Mouse (Mus musculus) heart, postnatal 0 days (tissue): ENCODE measurements at regions not wholly inside any gene's neighbourhood (a gene's known extent, or its start where the extent isn't known, plus 50 kb on each side); places are given as distances from the start of the nearest gene placed in this dataset.

Source experiments
- ATAC-seq: fragments of 200-750 bp; cut with Nextera tagmentation; 2 replicates; pipeline ENCODE4 v1.8.0; 2017; ENCODE audit warnings: low read depth, moderate number of reproducible peaks, moderate library complexity; ENCODE audit not compliant: insufficient read depth
- DNase-seq: peaks from one replicate; pipeline ENCODE4 v3.0.0-alpha.2; 2016; ENCODE audit warnings: low spot score
- H3K27ac ChIP-seq: fragments of 300-500 bp; sonication (generic); 2 replicates; pipeline ENCODE4 v1.5.1; 2014; ENCODE audit warnings: low read depth, mild to moderate bottlenecking
- H3K27me3 ChIP-seq: fragments of 300-500 bp; sonication (generic); 2 replicates; pipeline ENCODE4 v1.6.1; 2014; ENCODE audit warnings: low read length, mixed read lengths; ENCODE audit not compliant: control insufficient read depth, insufficient read depth
- H3K36me3 ChIP-seq: fragments of 300-500 bp; sonication (generic); replicated peaks from 2 replicates; pipeline ENCODE4 v1.6.1; 2014; ENCODE audit warnings: low read length, mixed read lengths; ENCODE audit not compliant: control insufficient read depth, insufficient read depth
- H3K4me1 ChIP-seq: fragments of 300-500 bp; sonication (generic); 2 replicates; pipeline ENCODE4 v1.6.1; 2014; ENCODE audit warnings: antibody characterized with exemption; ENCODE audit not compliant: control insufficient read depth, insufficient read depth
- H3K4me2 ChIP-seq: fragments of 300-500 bp; sonication (generic); 2 replicates; pipeline ENCODE4 v1.6.1; 2014; ENCODE audit warnings: low read depth, mild to moderate bottlenecking, low read length, moderate library complexity
- H3K4me3 ChIP-seq: fragments of 300-500 bp; sonication (generic); 2 replicates; pipeline ENCODE4 v1.5.1; 2014; ENCODE audit warnings: low read depth, low read length
- H3K9ac ChIP-seq: fragments of 300-500 bp; sonication (generic); replicated peaks from 2 replicates; pipeline ENCODE4 v1.6.1; 2014; ENCODE audit warnings: low read depth, low read length, mixed read lengths
- H3K9me3 ChIP-seq: fragments of 300-500 bp; sonication (generic); replicated peaks from 2 replicates; pipeline ENCODE4 v1.6.1; 2016; ENCODE audit warnings: low read length; ENCODE audit not compliant: control insufficient read depth
- CTCF ChIP-seq: IDR thresholded peaks from 2 replicates; pipeline ENCODE4 v1.5.1; 2016; ENCODE audit warnings: antibody characterized with exemption, control low read depth, low read depth
- EP300 ChIP-seq: IDR thresholded peaks from 2 replicates; pipeline ENCODE4 v1.6.1; 2016; ENCODE audit warnings: antibody characterized with exemption, low read depth
- WGBS: fragments of 180-500 bp; shearing (Covaris S2); extraction: QIAGEN DNeasy Blood & Tissue Kit; methylation state at CpG from one replicate; pipeline ENCODE4 v1.1.7; 2014; 5-methylcytosine and 5-hydroxymethylcytosine counted together

DNA sequence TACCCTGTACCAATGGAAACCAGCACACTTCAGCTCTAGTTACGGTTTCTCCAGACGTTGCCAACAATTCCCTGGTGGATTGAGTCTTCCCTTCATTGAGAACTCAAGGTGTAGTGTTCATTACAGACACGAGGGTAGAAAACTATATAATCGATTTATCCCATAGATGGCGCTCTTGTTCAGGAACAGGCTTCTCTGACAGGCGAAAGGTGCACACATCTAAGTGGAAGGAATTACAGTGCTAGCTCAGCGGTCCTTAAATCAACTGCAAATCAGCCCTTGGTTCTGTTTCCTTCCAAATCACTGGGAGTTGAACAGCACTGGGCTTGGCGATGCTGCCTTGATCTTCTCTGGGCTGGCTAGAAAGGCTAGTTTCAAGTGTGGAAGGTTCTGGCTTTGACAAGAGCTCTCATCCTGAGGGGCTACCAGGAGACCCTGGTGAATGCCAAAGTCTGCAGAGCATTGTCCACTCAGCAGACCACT is 161.1 kb downstream of the March11 start:
- DNase-seq (peak; percentile 57), ATAC-seq (no peak; the same call in 1 of the 2 replicates)
- no peak overlapping the region for H3K27ac ChIP-seq
- H3K9ac ChIP-seq: no peak overlapping the region
- 4% methylated on average over 8 of the region's 8 CpGs for WGBS
- no peak overlapping the region for H3K4me3 ChIP-seq
- H3K4me1 ChIP-seq: no peaks in the 10 kb centered on the region
- H3K27me3 ChIP-seq: no peaks in the 10 kb centered on the region
- TF ChIP-seq CTCF (peak; percentile 70), EP300 (no peak)
- no peak overlapping the region for H3K4me2 ChIP-seq
- no peaks in the 10 kb centered on the region for H3K36me3 ChIP-seq
- no peaks in the 10 kb centered on the region for H3K9me3 ChIP-seq

DNA sequence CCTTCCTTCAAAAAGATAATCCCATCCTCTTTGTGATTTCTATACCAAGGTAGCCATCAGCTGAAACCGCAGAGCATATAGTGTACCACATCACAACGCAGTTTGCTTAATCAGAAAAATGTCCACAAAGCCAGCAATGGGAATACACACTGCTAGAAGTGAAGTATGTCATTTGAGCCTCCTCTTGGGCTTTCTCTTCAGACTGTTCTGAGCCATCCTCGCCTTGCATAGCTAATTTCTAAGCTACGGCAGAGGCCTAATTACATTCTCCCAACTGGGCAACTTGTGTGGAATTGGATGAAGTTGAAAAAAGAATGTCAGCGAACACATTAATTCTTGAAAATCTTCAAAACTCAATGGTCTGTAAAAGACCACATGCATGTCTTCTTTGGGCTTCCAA is 178.5 kb downstream of the March11 start:
- Histone ChIP-seq H3K9me3 (no peaks in the 10 kb centered on the region), H3K36me3 (no peaks in the 10 kb centered on the region), H3K27me3 (no peaks in the 10 kb centered on the region), H3K9ac (no peak overlapping the region), H3K4me1 (no peaks in the 10 kb centered on the region), H3K4me2 (no peak overlapping the region), H3K4me3 (no peak overlapping the region), H3K27ac (no peak overlapping the region)
- TF ChIP-seq EP300 (no peak), CTCF (no peak)
- DNase-seq: no peak
- no peak for ATAC-seq
- WGBS: 80% methylated on average over 5 of the region's 5 CpGs
